Mouse (Mus musculus) left cerebral cortex, adult 2 months (tissue): ENCODE data around the gene Olfr1513. TPM values are rescaled to one million over a fixed set of nuclear protein-coding genes. Genes with fewer than 3 reads are reported as not detected.
"Not testable (repeated sequence)": the region's sequence is repeated elsewhere in the genome, so short reads cannot be mapped to it uniquely, and the experiment has no call there.

Experiments
- DNase-seq, 2 experiments: peaks; one replicate each; pipeline ENCODE4 v3.0.0; 2021 to 2022; ENCODE audit warnings: low spot score in 2 of 2, mixed read lengths in 1 of 2; ENCODE audit errors: extremely low spot score in 1 of 2
- H3K27ac ChIP-seq: fragments of 200-600 bp; 2 replicates; pipeline ENCODE4 v1.8.1; 2022
- H3K4me3 ChIP-seq: fragments of 200-600 bp; 2 replicates; pipeline ENCODE4 v1.8.1; 2022
- CTCF ChIP-seq: fragments of 200-600 bp; IDR thresholded peaks from 2 replicates; pipeline ENCODE4 v1.8.1; 2022; ENCODE audit warnings: antibody characterized with exemption, mild to moderate bottlenecking, moderate library complexity
- intact Hi-C: fragments of 180-260 bp; cut with DNase I; formaldehyde crosslinking; loops from one replicate; pipeline ENCODE4 v1.15.1; 2025
- total RNA-seq, 2 experiments: library from RNA; stranded (reverse); gene quantifications; 2 replicates each; pipeline ENCODE4 v1.2.3; 2021

The Olfr1513 gene
- total RNA-seq, 2 experiments from 2014 or later, result not detected

DNA sequence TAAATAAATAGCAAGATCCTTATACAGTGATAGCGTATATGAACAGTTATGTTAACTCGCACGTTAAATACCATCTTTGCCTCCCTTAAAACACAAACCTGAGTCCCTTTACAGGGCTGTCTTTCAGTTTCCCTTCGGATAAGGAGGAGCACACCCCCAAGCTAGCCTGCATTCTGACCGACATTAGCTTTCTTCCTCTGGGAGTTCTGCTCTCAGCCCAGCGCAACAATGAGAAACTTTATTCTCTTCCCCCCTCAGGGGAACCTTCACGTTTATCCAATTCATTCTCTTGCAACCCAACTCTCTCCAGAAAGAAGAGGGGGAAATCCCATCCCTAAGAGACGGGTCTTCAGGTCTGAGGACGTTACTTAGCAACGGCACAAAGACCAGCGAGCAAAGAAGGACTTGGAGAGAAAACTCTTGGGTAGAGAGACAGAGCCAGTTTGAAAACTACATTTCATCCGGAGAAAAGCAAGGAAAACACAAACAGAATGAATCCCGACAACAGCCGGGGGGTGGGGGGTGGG, 28.8 kb downstream of the Olfr1513 start:
- intact Hi-C loops, result no loop called here
- no peak for TF ChIP-seq CTCF
- peak overlapping the region; percentile 40 for H3K27ac ChIP-seq
- DNase-seq, result no peak
- H3K4me3 ChIP-seq, result peak overlapping the region; percentile 28

DNA sequence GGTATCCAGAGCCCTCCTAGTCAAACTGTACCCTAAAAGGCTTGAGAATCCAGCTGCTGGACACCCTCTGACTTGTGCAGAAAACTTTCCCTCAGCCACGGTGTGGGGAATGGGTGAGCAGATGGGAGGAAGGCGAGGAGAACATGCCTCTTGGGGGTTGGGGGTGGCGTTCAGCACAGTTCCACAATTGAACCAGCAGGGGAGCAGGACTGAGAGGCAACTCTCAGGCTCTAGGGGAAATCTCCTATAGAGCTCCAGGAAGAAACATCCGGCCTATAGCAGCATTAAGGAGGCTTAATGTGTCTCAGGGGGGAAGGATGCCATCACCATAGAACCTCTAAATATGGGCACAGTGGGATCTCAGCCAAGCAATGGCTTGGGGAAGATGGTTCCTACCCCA, 30.3 kb downstream of the Olfr1513 start:
- no peak overlapping the region for H3K27ac ChIP-seq
- DNase-seq, result no peak
- no peak overlapping the region for H3K4me3 ChIP-seq
- TF ChIP-seq CTCF, result peak; percentile 49
- intact Hi-C loops, result no loop called here

DNA sequence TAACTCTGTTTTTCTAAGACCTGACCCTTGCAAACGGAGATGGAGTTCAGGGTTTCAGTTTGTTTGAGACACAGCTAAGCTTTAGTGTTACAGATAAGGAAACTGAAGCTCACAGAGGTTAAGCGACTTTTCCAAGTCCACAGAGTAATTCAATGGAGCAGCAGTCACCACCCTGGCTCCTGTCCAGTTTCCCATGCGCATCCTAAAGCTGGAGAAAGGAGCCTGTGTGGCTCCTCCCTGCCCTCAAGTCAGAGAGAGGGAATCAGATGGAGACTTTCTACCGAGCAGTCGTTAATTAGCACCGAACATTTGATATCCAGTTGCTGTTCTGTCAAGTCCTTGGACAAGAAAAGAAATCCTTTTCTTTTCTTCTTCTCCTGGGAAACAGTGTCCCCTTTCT, 36.8 kb downstream of the Olfr1513 start:
- no peak overlapping the region for H3K4me3 ChIP-seq
- intact Hi-C loops, result loop anchor here (10.0 kb wide), 1 partner anchor 295 kb away; the partner anchor contains the start of gene Zfp219
- DNase-seq, result no peak
- TF ChIP-seq CTCF, result no peak
- no peak overlapping the region for H3K27ac ChIP-seq

DNA sequence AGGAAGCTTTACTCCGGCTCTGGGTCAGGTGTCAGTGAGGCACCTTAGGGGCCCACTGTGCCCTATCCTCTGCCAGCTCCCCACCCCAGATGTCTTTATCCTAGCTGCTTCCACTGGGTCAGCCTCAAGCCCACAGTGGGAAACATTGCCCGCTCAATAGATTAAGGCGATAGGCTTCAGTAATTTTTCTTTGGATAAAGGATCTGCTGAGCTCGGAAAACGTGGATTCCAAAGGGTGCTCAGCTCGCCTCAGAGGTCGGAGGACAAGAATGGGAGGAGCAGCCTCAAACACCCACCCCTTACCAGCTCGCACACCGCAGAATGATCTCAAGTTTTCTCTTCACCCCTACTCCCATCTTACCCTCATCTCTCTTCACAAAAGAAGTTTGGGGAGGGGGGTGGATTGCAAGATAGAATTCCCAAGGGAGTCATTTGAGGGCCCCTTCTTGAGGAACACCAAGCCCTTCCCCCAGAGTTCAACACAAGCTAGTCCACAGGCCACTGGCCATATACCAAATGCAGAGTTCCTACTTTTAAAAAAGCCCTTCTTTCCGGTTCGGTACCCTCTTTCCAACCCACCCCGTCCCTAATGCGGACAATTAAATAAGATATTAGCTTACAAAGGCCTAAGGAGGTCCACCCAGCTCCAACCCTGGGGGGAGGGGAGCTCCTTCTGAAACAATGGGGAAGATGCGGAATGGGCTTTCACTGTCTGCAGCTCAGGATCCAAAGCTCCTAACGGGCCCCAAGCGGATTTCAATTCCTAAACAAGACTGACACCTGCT, 39.6 kb downstream of the Olfr1513 start:
- Histone ChIP-seq H3K27ac (peak overlapping the region; percentile 93), H3K4me3 (peak overlapping the region; percentile 83)
- TF ChIP-seq CTCF, result no peak
- no peak for DNase-seq
- intact Hi-C loops, result loop anchor here (10.0 kb wide), 1 partner anchor 292 kb away; the partner anchor contains the start of gene Zfp219

DNA sequence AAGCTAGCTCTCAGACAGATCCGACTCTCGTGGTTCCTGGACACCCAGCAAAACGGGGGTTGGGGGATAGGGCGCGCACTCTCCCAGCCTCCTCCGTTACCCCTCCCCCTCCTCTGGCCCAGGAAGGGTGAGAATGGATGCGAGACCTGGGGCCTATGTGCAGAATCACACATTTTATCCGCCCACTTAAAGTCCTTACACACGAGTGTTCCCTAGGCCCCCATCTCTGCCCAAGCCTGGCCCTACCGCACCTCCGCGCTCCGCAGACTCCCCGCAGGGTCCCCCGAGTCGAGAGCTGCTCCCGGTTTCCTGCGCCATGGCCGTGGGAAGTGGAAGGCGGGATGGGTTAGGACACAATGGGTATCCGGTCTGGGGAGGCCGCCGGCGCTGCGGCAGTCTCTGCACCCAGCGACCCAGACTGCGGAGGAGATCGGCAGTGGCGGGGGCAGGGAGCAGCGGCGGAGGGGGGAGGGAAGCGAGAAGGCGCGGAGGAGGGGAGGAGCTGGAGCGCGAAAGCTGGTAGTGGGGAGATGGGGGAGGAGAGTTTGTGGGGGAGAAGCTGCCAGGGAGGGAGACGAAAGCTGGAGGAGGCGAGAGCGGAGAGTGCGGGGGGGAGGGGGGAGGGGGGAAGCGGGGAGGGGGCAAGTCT, 40.3 kb downstream of the Olfr1513 start:
- intact Hi-C loops, result loop anchor here (10.0 kb wide), 1 partner anchor 291 kb away; the partner anchor contains the start of gene Zfp219
- Histone ChIP-seq H3K4me3 (peak overlapping the region; percentile 83), H3K27ac (peak overlapping the region; percentile 93)
- DNase-seq, result peak; percentile 77 to 80
- no peak for TF ChIP-seq CTCF

DNA sequence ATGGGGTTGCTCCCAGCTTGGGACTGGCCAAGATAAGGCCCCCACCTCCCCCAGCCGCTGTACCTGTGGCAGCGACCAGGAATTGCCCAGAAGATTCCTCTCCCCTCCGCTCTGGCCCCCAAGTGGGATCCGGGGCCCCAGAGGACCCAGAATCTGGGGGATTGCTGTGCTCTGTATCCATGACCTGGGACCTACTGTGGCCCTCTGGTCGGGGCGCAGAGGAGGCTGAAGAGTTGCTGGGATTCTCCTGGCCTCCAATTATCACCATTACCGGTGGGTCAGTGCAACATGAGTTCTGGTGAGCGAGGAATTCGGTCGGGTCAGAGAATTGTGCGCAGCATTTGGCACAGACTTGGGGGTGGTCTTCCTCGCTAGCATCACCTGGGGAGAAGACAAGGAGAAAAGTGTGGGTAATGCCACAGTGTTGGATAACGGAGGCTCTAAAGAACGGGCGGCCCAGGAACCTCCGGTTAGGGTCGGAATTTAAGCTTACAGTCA, 40.9 kb downstream of the Olfr1513 start:
- peak overlapping the region; percentile 83 for H3K4me3 ChIP-seq
- peak overlapping the region; percentile 93 for H3K27ac ChIP-seq
- intact Hi-C loops, result loop anchor here (10.0 kb wide), 1 partner anchor 291 kb away; the partner anchor contains the start of gene Zfp219
- no peak for TF ChIP-seq CTCF
- DNase-seq, result no peak

DNA sequence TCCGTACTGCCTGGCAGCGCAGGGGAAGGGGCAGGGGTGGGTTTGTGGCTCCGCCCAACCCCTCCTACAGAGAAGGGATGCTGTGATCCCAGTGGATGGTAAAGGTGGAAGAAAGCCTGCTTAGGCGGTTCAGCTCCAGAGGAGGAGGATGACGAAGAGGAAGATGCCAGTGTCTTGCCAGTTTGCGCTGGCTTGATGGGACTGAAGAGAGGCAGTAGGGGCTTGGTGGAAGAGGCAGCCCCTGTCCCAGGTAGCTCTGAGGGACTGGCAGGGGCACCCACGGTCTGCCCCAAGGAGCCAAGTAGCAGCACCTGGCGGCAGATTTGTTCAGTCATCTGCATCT, 41.4 kb downstream of the Olfr1513 start:
- H3K4me3 ChIP-seq, result no peak overlapping the region; the same call in 1 of the 2 replicates
- DNase-seq, result no peak
- H3K27ac ChIP-seq, result no peak overlapping the region
- intact Hi-C loops, result loop anchor here (10.0 kb wide), 1 partner anchor 290 kb away; the partner anchor contains the start of gene Zfp219
- TF ChIP-seq CTCF, result no peak

DNA sequence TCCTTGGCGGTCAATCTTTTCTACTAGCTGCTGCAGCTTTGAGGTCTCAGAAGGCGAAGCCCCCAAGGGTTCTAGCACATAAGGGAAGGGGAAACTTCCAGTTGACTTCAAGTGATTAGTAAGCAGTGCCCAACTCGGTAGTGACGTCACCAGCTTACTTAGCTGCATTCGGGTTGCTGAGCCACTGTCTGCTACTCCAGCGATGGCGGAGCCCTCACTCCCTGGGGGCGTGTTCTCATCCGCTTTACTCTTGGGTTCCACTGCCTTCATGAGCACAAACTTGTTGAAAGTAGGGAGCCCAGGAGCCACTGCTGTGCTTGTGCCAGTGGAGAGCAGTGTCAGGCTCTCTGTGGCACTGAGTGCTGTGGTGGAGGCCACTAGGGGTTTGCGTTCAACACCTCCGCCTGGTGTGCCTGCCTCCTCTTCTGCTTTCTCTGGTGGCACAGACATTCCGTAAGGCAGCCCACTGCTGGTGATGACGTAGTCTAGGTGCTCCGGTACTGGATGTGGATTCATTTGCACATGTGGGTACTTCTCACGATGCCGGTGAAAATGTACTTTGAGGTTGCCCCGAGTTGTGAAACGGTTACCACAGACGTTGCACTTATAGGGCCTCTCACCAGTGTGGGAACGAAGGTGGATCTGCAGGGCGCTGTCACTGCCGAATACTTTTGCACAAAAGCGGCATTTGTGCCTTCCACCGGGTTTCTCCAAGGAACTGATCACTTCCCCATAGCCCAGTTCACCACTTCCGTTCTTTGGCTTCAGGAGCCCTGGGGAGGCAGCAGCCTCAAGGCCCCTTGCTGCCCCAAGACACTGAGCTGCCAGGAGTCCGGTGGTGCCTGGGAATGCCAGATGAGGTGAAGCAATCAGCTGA, 42.0 kb downstream of the Olfr1513 start:
- no peak overlapping the region; the same call in 1 of the 2 replicates for H3K4me3 ChIP-seq
- DNase-seq, result no peak
- H3K27ac ChIP-seq, result no peak overlapping the region
- no peak for TF ChIP-seq CTCF
- intact Hi-C loops, result loop anchor here (10.0 kb wide), 1 partner anchor 289 kb away; the partner anchor contains the start of gene Zfp219

DNA sequence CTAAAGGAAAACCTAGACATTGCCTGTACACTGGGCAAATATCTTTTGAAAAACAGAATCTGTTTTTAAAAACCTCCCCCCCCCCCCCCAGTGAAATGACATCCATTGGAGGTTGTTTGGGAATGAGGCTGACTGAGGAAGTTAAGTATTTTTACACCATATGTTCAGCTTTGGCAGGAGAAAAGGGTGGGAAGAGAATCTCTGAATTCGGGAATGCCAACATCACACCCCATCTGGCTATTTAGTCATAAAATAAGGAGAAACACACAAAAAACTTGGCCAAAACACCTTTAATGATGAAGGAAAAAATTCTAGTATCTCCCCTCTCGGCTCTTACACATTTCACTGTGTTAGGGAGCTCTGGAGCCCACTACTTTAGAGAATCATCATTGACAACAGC, 45.3 kb downstream of the Olfr1513 start:
- DNase-seq, result no peak
- intact Hi-C loops, result loop anchor here (10.0 kb wide), 1 partner anchor 286 kb away; the partner anchor contains the start of gene Zfp219
- TF ChIP-seq CTCF, result no peak

DNA sequence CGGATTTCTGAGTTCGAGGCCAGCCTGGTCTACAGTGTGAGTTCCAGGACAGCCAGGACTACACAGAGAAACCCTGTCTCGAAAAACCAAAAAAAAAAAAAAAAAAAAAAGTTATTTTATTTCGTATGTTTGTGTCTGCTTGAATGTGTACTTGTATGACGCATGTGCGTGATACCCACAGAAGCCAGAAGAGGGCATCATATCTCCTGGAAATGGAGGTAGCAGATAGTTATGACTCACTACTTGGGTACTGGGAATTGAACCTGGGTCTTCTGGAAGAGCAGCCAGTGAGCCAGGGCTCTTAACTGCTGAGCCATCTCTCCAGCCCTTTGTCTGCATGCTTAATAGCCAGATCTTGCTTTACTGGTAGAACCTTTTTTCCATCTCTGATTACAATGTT, 45.9 kb downstream of the Olfr1513 start:
- not testable (repeated sequence) for H3K4me3 ChIP-seq, H3K27ac ChIP-seq, DNase-seq
- peak; percentile 17 for TF ChIP-seq CTCF
- intact Hi-C loops, result loop anchor here (10.0 kb wide), 1 partner anchor 286 kb away; the partner anchor contains the start of gene Zfp219

More for the DNA sequence above, 45.3 kb downstream of the Olfr1513 start:
- Histone ChIP-seq H3K4me3 (no peak overlapping the region), H3K27ac (no peak overlapping the region)

DNA sequence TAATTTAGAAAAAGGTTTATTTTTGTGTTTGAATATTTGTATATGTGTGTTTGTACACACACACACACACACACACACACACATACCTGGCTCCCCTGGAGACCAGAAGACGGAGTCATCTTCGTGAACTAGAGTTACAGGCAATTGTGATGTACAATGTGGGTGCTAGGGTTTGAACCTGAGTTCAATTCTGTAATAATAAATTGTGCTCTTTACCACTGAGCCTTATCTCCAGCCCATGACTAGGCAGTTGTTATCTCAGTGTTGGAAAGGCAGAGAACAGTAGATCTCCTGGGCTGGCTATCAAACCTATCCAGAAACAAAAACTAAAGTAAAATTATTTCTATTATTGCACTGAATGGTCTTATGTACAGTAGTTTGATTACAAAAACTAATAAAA, 50.1 kb downstream of the Olfr1513 start:
- Histone ChIP-seq H3K4me3 (no peak overlapping the region), H3K27ac (no peak overlapping the region)
- intact Hi-C loops, result loop anchor here (10.0 kb wide), 2 partner anchors 201 to 421 kb away; partner anchors contain the start of genes Hnrnpc and Mettl17
- TF ChIP-seq CTCF, result no peak
- DNase-seq, result no peak
